Mouse (Mus musculus): ENCODE measurements around the gene Ppm1l.

DNA sequence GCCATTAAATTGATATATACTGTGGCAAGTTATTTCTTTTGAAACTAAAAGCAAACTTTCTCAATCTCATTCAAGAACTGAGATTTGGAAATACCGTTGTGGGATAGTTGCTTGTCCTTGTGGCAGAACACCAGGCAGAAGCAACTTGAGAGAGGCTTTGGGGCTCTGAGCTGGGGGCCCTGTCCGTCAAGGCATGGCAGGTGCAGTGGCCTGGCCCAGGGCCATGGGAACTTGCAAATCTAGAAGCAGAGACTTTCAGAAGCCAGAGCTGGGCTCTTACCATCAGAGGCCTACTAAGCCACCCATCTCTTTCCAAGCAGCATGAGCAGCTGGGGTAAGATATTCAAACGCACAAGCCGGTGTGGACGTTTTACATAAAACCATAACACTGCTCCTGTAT is 139.4 kb downstream of the Ppm1l start:
- no peak for TF ChIP-seq EP300 (optimal IDR thresholded peaks at IDR 0.05)
- no peak for TF ChIP-seq CTCF (IDR thresholded peaks at IDR 0.05; ENCODE audit: low read depth)

Measured in stomach, postnatal 0 days (tissue).